Mouse (Mus musculus) myocyte (in vitro differentiated cells): Measurements from ENCODE around the gene Gm45618. TPM values are rescaled to one million over a fixed set of nuclear protein-coding genes. Genes with fewer than 3 reads are reported as not detected.

Source experiments
- H3K27me3 ChIP-seq: one replicate; pipeline ENCODE4 v1.6.1; 2011; ENCODE audit not compliant: control insufficient read depth, insufficient read depth, insufficient read length
- H3K36me3 ChIP-seq: one replicate; pipeline ENCODE4 v1.6.1; 2011; ENCODE audit not compliant: control insufficient read depth, insufficient read depth
- H3K4me2 ChIP-seq: one replicate; pipeline ENCODE4 v1.6.1; 2011; ENCODE audit warnings: low read depth, control low read depth
- H3K4me3 ChIP-seq: one replicate; pipeline ENCODE4 v1.5.1; 2011; ENCODE audit warnings: mild to moderate bottlenecking, control low read depth, moderate library complexity
- H3K79me2 ChIP-seq: one replicate; pipeline ENCODE4 v1.6.1; 2011; ENCODE audit not compliant: control insufficient read depth, insufficient read depth
- H3ac ChIP-seq: one replicate; pipeline ENCODE4 v1.6.1; 2011; ENCODE audit not compliant: control insufficient read depth, insufficient read length
- CEBPB ChIP-seq: IDR thresholded peaks from 2 replicates; pipeline ENCODE4 v1.6.1; 2011; ENCODE audit warnings: mild to moderate bottlenecking, moderate library complexity; ENCODE audit not compliant: poor library complexity, insufficient read depth, severe bottlenecking
- E2F4 ChIP-seq: IDR thresholded peaks from one replicate; pipeline ENCODE4 v1.6.1; 2011; ENCODE audit warnings: mild to moderate bottlenecking, control low read depth, moderate library complexity; ENCODE audit not compliant: insufficient read depth
- MAX ChIP-seq: IDR thresholded peaks from one replicate; pipeline ENCODE4 v1.6.1; 2011; ENCODE audit warnings: low read depth, mild to moderate bottlenecking, control low read depth
- MYOD1 ChIP-seq, 3 experiments: IDR thresholded peaks; one replicate each; pipeline ENCODE4 v1.6.1; 2011; ENCODE audit warnings: control low read depth in 2 of 3, low read depth in 2 of 3, mild to moderate bottlenecking in 2 of 3, moderate library complexity in 1 of 3; ENCODE audit not compliant: insufficient read length in 2 of 3, control insufficient read depth in 1 of 3
- MYOG ChIP-seq, 3 experiments: IDR thresholded peaks; one replicate each; pipeline ENCODE4 v1.6.1; 2011; ENCODE audit warnings: control low read depth in 2 of 3, low read depth in 2 of 3, mild to moderate bottlenecking in 2 of 3; ENCODE audit not compliant: insufficient read length in 2 of 3, control insufficient read depth in 1 of 3, insufficient read depth in 1 of 3
- POLR2A ChIP-seq: IDR thresholded peaks from one replicate; pipeline ENCODE4 v1.6.1; 2011; ENCODE audit warnings: low read depth, mild to moderate bottlenecking, control low read depth, moderate library complexity; ENCODE audit not compliant: insufficient read length
- POLR2AphosphoS2 ChIP-seq: IDR thresholded peaks from one replicate; pipeline ENCODE4 v1.6.1; 2011; ENCODE audit warnings: low read depth, control low read depth; ENCODE audit not compliant: insufficient read length
- REST ChIP-seq: IDR thresholded peaks from one replicate; pipeline ENCODE4 v1.6.1; 2011; ENCODE audit warnings: mild to moderate bottlenecking, control low read depth, moderate library complexity; ENCODE audit not compliant: insufficient read depth, insufficient read length
- SRF ChIP-seq: IDR thresholded peaks from one replicate; pipeline ENCODE4 v1.6.1; 2011; ENCODE audit warnings: low read depth; ENCODE audit not compliant: control insufficient read depth, insufficient read length
- TCF12 ChIP-seq: IDR thresholded peaks from one replicate; pipeline ENCODE4 v1.6.1; 2011; ENCODE audit warnings: mild to moderate bottlenecking, control low read depth; ENCODE audit not compliant: poor library complexity, insufficient read depth, severe bottlenecking
- TCF3 ChIP-seq: IDR thresholded peaks from one replicate; pipeline ENCODE4 v1.6.1; 2011; ENCODE audit warnings: low read depth, control low read depth; ENCODE audit not compliant: insufficient read length
- USF1 ChIP-seq: IDR thresholded peaks from one replicate; pipeline ENCODE4 v1.6.1; 2011; ENCODE audit warnings: low read depth, mild to moderate bottlenecking, control low read depth, moderate library complexity
- polyA plus RNA-seq: library from polyadenylated mRNA; unstranded; fragments of >200 nt; fragmentation: generic; extraction: Trizol; gene quantifications from one replicate; pipeline ENCODE4 v1.2.1, GENCODE M21; 2012; ENCODE audit warnings: missing spikeins

The Gm45618 gene
- polyA plus RNA-seq, 1 experiment, result not detected

DNA sequence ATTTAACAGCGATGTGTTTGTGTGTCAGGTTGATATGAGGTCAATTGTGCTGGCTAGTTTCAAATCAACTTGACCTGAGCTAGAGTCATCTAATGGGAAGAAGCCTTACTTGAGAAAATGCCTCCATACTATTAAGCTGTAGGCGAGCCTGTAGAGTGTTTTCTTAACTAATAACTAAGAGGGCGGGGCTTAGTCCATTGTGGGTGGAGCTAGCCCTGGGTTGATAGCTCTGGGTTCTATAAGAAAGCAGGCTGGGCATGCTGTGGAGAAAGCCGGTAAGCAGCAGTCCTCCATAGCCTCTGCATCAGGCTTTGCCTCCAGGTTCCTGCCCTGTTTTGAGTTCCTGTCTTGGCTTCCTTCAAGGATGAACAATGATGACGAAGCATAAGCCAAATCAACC, 15.8 kb downstream of the Gm45618 start:
- H3K79me2 ChIP-seq, result no peaks in the 10 kb centered on the region
- H3K36me3 ChIP-seq, result no peaks in the 10 kb centered on the region
- H3K4me2 ChIP-seq, result no peak overlapping the region
- no peak for TF ChIP-seq POLR2A
- no peak for TF ChIP-seq MYOD1 (IDR thresholded peaks at IDR 0.05; ENCODE audit: control insufficient read depth in 1 of 3, insufficient read length in 2 of 3, low read depth in 2 of 3)
- TF ChIP-seq MYOG (IDR thresholded peaks at IDR 0.05; ENCODE audit: control insufficient read depth in 1 of 3, insufficient read depth in 1 of 3, insufficient read length in 2 of 3, low read depth in 2 of 3), result no peak
- no peak for TF ChIP-seq SRF
- no peak for TF ChIP-seq E2F4
- no peak for TF ChIP-seq REST
- TF ChIP-seq CEBPB, result no peak
- no peak overlapping the region for H3ac ChIP-seq
- peaks cover 10% of the 10 kb centered on the region for H3K27me3 ChIP-seq
- no peak overlapping the region for H3K4me3 ChIP-seq

GRCm38 (mm10) chr7:142097776-142098175, 22.8 kb downstream of the Gm45618 start:
- peaks cover 18% of the 10 kb centered on the region for H3K27me3 ChIP-seq
- no peak overlapping the region for H3K4me2 ChIP-seq
- no peak overlapping the region for H3ac ChIP-seq
- no peak overlapping the region for H3K4me3 ChIP-seq
- no peaks in the 10 kb centered on the region for H3K36me3 ChIP-seq
- TF ChIP-seq MYOG (IDR thresholded peaks at IDR 0.05; ENCODE audit: control insufficient read depth in 1 of 3, insufficient read depth in 1 of 3, insufficient read length in 2 of 3, low read depth in 2 of 3) (peak; percentile 8 to 80 (median 63)), REST (no peak), MAX (no peak), USF1 (no peak), MYOD1 (IDR thresholded peaks at IDR 0.05; ENCODE audit: control insufficient read depth in 1 of 3, insufficient read length in 2 of 3, low read depth in 2 of 3) (peak in 2 of 3 experiments; percentile 67 to 87), CEBPB (no peak)
- H3K79me2 ChIP-seq, result peaks cover 14% of the 10 kb centered on the region

GRCm38 (mm10) chr7:142096701-142097100, 23.8 kb downstream of the Gm45618 start:
- H3K36me3 ChIP-seq, result no peaks in the 10 kb centered on the region
- H3ac ChIP-seq, result no peak overlapping the region
- no peak overlapping the region for H3K4me2 ChIP-seq
- H3K4me3 ChIP-seq, result no peak overlapping the region
- peaks cover 24% of the 10 kb centered on the region for H3K79me2 ChIP-seq
- H3K27me3 ChIP-seq, result peaks cover 18% of the 10 kb centered on the region
- no peak for TF ChIP-seq POLR2AphosphoS2
- no peak for TF ChIP-seq MAX
- TF ChIP-seq SRF, result no peak
- no peak for TF ChIP-seq MYOG (IDR thresholded peaks at IDR 0.05; ENCODE audit: control insufficient read depth in 1 of 3, insufficient read depth in 1 of 3, insufficient read length in 2 of 3, low read depth in 2 of 3)
- no peak for TF ChIP-seq MYOD1 (IDR thresholded peaks at IDR 0.05; ENCODE audit: control insufficient read depth in 1 of 3, insufficient read length in 2 of 3, low read depth in 2 of 3)
- no peak for TF ChIP-seq TCF3
- no peak for TF ChIP-seq TCF12
- no peak for TF ChIP-seq CEBPB
- TF ChIP-seq POLR2A, result no peak
- no peak for TF ChIP-seq USF1
- TF ChIP-seq E2F4, result no peak

DNA sequence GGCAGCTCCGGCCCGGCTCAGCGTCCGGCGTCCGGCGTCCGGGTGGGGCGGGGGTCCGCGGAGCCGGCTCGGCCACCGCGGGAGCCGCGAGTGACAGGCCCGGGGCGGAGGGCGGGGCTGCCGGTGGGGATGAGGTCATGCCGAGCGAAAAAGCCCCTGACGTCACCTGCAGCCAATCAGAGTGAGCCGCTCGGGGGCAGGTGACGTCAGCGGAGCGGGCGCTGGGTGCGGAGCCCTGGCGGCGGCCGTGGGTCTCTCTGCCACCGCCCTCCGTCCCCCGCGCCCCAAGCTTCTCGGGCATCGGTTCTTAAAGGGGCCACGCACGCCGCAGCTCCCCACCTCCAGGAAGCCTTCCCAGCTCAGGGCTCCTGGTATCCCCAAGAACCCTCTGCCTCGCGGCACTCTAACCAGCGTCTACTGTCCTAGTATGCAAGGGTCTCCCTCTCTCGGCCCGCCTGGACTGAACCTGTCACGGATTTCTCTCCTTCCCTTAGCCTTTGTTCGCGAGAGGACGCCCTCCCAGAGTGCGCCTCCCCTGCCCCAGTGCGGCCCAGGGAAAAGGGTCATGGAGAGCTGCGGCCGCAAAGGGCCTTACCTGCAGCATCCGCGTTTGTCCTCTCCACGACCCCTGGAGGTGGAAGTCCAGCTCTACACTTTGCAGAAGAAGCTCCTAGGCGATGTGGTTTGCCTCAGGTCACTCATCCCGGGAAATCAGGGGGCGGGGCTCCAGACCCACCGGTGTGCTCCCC, 25.2 kb downstream of the Gm45618 start, which contains the start of gene Dusp8:
Gene Dusp8 (minus strand): TSS at position 661 of the 749 bp plus-strand sequence.
- peak within 1 kb of the TSS; percentile 85 for H3ac ChIP-seq
- peak within 1 kb of the TSS; percentile 54 for H3K4me3 ChIP-seq
- peaks cover 13% of the 10 kb centered on the region for H3K27me3 ChIP-seq
- no peak for TF ChIP-seq POLR2AphosphoS2
- TF ChIP-seq POLR2A, result peak; percentile 51
- no peak for TF ChIP-seq REST
- H3K4me2 ChIP-seq, result peak within 1 kb of the TSS; percentile 97
- no peaks in the 10 kb centered on the region for H3K36me3 ChIP-seq
- H3K79me2 ChIP-seq, result peaks cover 28% of the 10 kb centered on the region

GRCm38 (mm10) chr7:142094301-142095143, 26.0 kb downstream of the Gm45618 start:
- Histone ChIP-seq H3ac (peak overlapping the region; percentile 85), H3K4me2 (peak overlapping the region; percentile 57), H3K4me3 (peak overlapping the region; percentile 54), H3K27me3 (peaks cover 7% of the 10 kb centered on the region), H3K36me3 (no peaks in the 10 kb centered on the region), H3K79me2 (peaks cover 28% of the 10 kb centered on the region)
- peak in 1 of 3 experiments; percentile 19 for TF ChIP-seq MYOD1 (IDR thresholded peaks at IDR 0.05; ENCODE audit: control insufficient read depth in 1 of 3, insufficient read length in 2 of 3, low read depth in 2 of 3)
- no peak for TF ChIP-seq TCF3
